ENCODE assay signal across 29 mouse cellular contexts in the genomic region with DNA sequence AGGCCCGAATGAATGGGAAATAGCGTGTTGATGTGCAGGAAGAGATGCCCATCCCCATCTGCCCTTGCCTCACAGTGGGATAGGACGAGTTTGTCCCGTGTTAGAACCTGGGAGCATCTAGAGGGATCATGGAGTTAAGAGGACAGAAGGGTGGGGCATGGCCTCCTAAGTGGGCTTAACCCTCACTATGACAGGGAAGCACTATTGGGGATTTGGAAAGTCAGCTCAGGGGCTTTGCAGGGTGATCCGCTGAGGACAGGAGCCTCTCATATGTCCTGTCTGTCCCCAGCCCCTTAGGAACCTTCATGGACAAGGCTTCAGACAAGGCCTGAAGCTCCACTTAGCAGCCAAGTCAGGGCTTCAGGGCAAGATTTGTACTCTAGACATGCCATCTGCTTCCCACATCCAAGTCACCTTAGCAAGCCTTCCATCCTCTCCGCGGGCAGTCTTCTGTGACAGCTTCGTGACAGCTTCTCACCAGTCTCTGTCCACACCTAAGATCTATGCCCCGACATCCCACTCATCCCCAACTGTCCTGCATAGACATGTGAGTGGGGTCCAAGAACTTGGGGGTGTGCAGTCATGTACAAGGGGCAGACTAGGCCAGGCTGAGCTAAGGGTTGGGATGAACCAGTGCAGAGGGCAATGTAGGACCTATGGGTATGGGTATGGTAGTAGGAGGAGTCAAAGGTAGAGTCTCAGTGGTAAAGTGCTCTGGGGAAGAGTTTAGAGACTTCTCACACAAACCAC. TPM values are rescaled to one million over a fixed set of nuclear protein-coding genes. Genes with fewer than 3 reads are reported as not detected.
DNase-seq lines count a peak whose midpoint lies in the region; ATAC-seq lines count a peak whose summit lies in the region.
"Had no signal": no experiment of that assay in that cellular context is flagged by ENCODE, and none has a peak within 500 bp of the region (broad histone marks: within the 10 kb centered on the region; RNA-seq: fewer than 3 reads in every experiment).

No protein-coding gene starts in this region.

- no peak overlapping the region for H3K27ac ChIP-seq in forebrain, embryonic 11.5 days (ENCODE audit: low read depth, low read length)
- H3K27ac ChIP-seq in forebrain, embryonic 15.5 days (replicated peaks), result no peak overlapping the region
- peak overlapping the region; percentile 35; the same call in 1 of the 2 replicates for H3K27ac ChIP-seq in intestine, embryonic 16.5 days (ENCODE audit: low read length)
- no peak overlapping the region for H3K27ac ChIP-seq in intestine, embryonic 15.5 days
- peak overlapping the region; percentile 14; the same call in 1 of the 2 replicates for H3K27ac ChIP-seq in limb, embryonic 10.5 days
- H3K27ac ChIP-seq: embryonic facial prominence, embryonic 10.5 days; embryonic facial prominence, embryonic 13.5 days; forebrain, embryonic 13.5 days; gastrocnemius, adult 2 months; heart, embryonic 15.5 days; hindbrain, embryonic 12.5 days had no signal

- 88% methylated on average over 9 of the region's 9 CpGs for WGBS in forebrain, embryonic 11.5 days
- 90% methylated on average over 9 of the region's 9 CpGs for WGBS in forebrain, embryonic 15.5 days
- 91% methylated on average over 9 of the region's 9 CpGs for WGBS in intestine, embryonic 16.5 days
- 90% methylated on average over 9 of the region's 9 CpGs for WGBS in intestine, embryonic 15.5 days
- WGBS in limb, embryonic 10.5 days, result 91% methylated on average over 9 of the region's 9 CpGs

- no peak overlapping the region for H3K4me3 ChIP-seq in forebrain, embryonic 11.5 days (ENCODE audit: low read depth, low read length)
- no peak overlapping the region for H3K4me3 ChIP-seq in forebrain, embryonic 15.5 days
- no peak overlapping the region for H3K4me3 ChIP-seq in intestine, embryonic 16.5 days (ENCODE audit: low read length)
- no peak overlapping the region for H3K4me3 ChIP-seq in intestine, embryonic 15.5 days (replicated peaks)
- H3K4me3 ChIP-seq in limb, embryonic 10.5 days, result no peak overlapping the region
- H3K4me3 ChIP-seq: embryonic facial prominence, embryonic 10.5 days; embryonic facial prominence, embryonic 13.5 days; erythroblast, embryonic 14.5 days; forebrain, embryonic 13.5 days; gastrocnemius, adult 2 months; heart, embryonic 12.5 days; heart, embryonic 15.5 days; hindbrain, embryonic 12.5 days had no signal

- H3K9ac ChIP-seq in forebrain, embryonic 11.5 days (ENCODE audit: low read length), result no peak overlapping the region
- H3K9ac ChIP-seq in forebrain, embryonic 15.5 days (replicated peaks), result no peak overlapping the region
- H3K9ac ChIP-seq in intestine, embryonic 16.5 days (ENCODE audit: low read depth, low read length), result no peak overlapping the region
- H3K9ac ChIP-seq in intestine, embryonic 15.5 days, result no peak overlapping the region
- H3K9ac ChIP-seq: embryonic facial prominence, embryonic 13.5 days; forebrain, embryonic 13.5 days; forebrain, postnatal 0 days; heart, embryonic 12.5 days; heart, embryonic 15.5 days; hindbrain, embryonic 12.5 days had no signal

- DNase-seq in forebrain, embryonic 11.5 days (ENCODE audit: low spot score), result peak; percentile 30
- DNase-seq in limb, embryonic 10.5 days (ENCODE audit: low spot score), result no peak
- DNase-seq in kidney, adult 9 months, result no peak
- DNase-seq: adrenal gland, adult 8-10 months; adrenal gland, postnatal 25 days; cerebellum, adult 11-12 months; cerebellum, adult 8-10 months; cerebellum, postnatal 36 days; embryo, embryonic 11 days; forebrain, postnatal 0 days; gastrocnemius, adult 2 months; gastrocnemius, postnatal 14 days; heart, adult 18-20 months; heart, postnatal 10 days; heart, postnatal 4 days had no signal

- no peak for ATAC-seq in forebrain, embryonic 11.5 days (replicated peaks; ENCODE audit: low FRiP score)
- ATAC-seq in forebrain, embryonic 15.5 days (replicated peaks), result no peak
- no peak for ATAC-seq in intestine, embryonic 16.5 days
- no peak for ATAC-seq in intestine, embryonic 15.5 days
- ATAC-seq: activated CD4-positive, CD25-positive, alpha-beta regulatory T cell, adult 4 months; forebrain, embryonic 13.5 days; forebrain, postnatal 0 days; hindbrain, embryonic 16.5 days had no signal

- H3K9me3 ChIP-seq in forebrain, embryonic 11.5 days (ENCODE audit: control insufficient read depth, low read length), result no peaks in the 10 kb centered on the region
- H3K9me3 ChIP-seq in forebrain, embryonic 15.5 days, result no peaks in the 10 kb centered on the region
- H3K9me3 ChIP-seq in intestine, embryonic 16.5 days (ENCODE audit: control insufficient read depth, low read length), result no peaks in the 10 kb centered on the region
- no peaks in the 10 kb centered on the region for H3K9me3 ChIP-seq in intestine, embryonic 15.5 days
- no peaks in the 10 kb centered on the region for H3K9me3 ChIP-seq in limb, embryonic 10.5 days (replicated peaks)
- H3K9me3 ChIP-seq: embryonic facial prominence, embryonic 10.5 days; embryonic facial prominence, embryonic 13.5 days; forebrain, embryonic 13.5 days; heart, embryonic 12.5 days; heart, embryonic 15.5 days; hindbrain, embryonic 12.5 days had no signal

- no peaks in the 10 kb centered on the region for H3K4me1 ChIP-seq in forebrain, embryonic 11.5 days (replicated peaks; ENCODE audit: control insufficient read depth, insufficient read depth, low read length)
- H3K4me1 ChIP-seq in forebrain, embryonic 15.5 days, result no peaks in the 10 kb centered on the region
- peaks cover 47% of the 10 kb centered on the region for H3K4me1 ChIP-seq in intestine, embryonic 16.5 days (ENCODE audit: control insufficient read depth, insufficient read depth, low read length)
- peaks cover 25% of the 10 kb centered on the region for H3K4me1 ChIP-seq in intestine, embryonic 15.5 days (replicated peaks)
- peaks cover 18% of the 10 kb centered on the region; the same call in 1 of the 2 replicates for H3K4me1 ChIP-seq in limb, embryonic 10.5 days
- H3K4me1 ChIP-seq: forebrain, embryonic 13.5 days had no signal

- no peaks in the 10 kb centered on the region for H3K36me3 ChIP-seq in forebrain, embryonic 11.5 days (ENCODE audit: control insufficient read depth, insufficient read depth, low read length)
- H3K36me3 ChIP-seq in forebrain, embryonic 15.5 days, result no peaks in the 10 kb centered on the region
- no peaks in the 10 kb centered on the region for H3K36me3 ChIP-seq in intestine, embryonic 16.5 days (ENCODE audit: control insufficient read depth, insufficient read depth, low read length)
- H3K36me3 ChIP-seq in intestine, embryonic 15.5 days, result no peaks in the 10 kb centered on the region
- no peaks in the 10 kb centered on the region for H3K36me3 ChIP-seq in limb, embryonic 10.5 days
- H3K36me3 ChIP-seq: embryonic facial prominence, embryonic 10.5 days; embryonic facial prominence, embryonic 13.5 days; heart, embryonic 12.5 days; heart, embryonic 15.5 days; hindbrain, embryonic 12.5 days had no signal

- no peak overlapping the region for H3K4me2 ChIP-seq in forebrain, embryonic 11.5 days (ENCODE audit: low read depth, low read length, severe bottlenecking)
- H3K4me2 ChIP-seq in forebrain, embryonic 15.5 days (replicated peaks), result no peak overlapping the region
- no peak overlapping the region for H3K4me2 ChIP-seq in intestine, embryonic 16.5 days (ENCODE audit: low read depth, low read length)
- no peak overlapping the region for H3K4me2 ChIP-seq in intestine, embryonic 15.5 days (replicated peaks)
- H3K4me2 ChIP-seq: embryonic facial prominence, embryonic 13.5 days; forebrain, embryonic 13.5 days; heart, embryonic 12.5 days; heart, embryonic 15.5 days; hindbrain, embryonic 12.5 days had no signal

- H3K27me3 ChIP-seq in forebrain, embryonic 11.5 days (ENCODE audit: control insufficient read depth, insufficient read depth, low read length), result no peaks in the 10 kb centered on the region
- H3K27me3 ChIP-seq in forebrain, embryonic 15.5 days, result no peaks in the 10 kb centered on the region
- no peaks in the 10 kb centered on the region for H3K27me3 ChIP-seq in intestine, embryonic 16.5 days (replicated peaks; ENCODE audit: control insufficient read depth, insufficient read depth, low read length)
- H3K27me3 ChIP-seq in intestine, embryonic 15.5 days (replicated peaks), result no peaks in the 10 kb centered on the region
- H3K27me3 ChIP-seq in limb, embryonic 10.5 days (ENCODE audit: low read depth, poor library complexity, severe bottlenecking), result no peaks in the 10 kb centered on the region
- H3K27me3 ChIP-seq: embryonic facial prominence, embryonic 13.5 days; forebrain, embryonic 13.5 days; heart, embryonic 12.5 days; heart, embryonic 15.5 days; hindbrain, embryonic 12.5 days had no signal

RNA-seq across cellular contexts. Expression of gene Nr2e3, which starts 9.3 kb away (rescaled TPM):
- not detected in 2 replicates for polyA plus RNA-seq in forebrain, embryonic 11.5 days (2014; fragmentation: Nextera tagmentation; extraction: Ambion mirVana)
- not detected in 2 replicates for polyA plus RNA-seq in forebrain, embryonic 15.5 days (2015; fragmentation: Nextera tagmentation; extraction: Ambion mirVana)
- 16.9 and 21.2 TPM in 2 replicates for polyA plus RNA-seq in intestine, embryonic 16.5 days (2015; fragmentation: Nextera tagmentation; extraction: Ambion mirVana)
- polyA plus RNA-seq in intestine, embryonic 15.5 days (2015; fragmentation: Nextera tagmentation; extraction: Ambion mirVana), result 8.0 and 9.0 TPM in 2 replicates
- 0.11 and 0.33 TPM in 2 replicates for polyA plus RNA-seq in limb, embryonic 10.5 days (2016; fragmentation: Nextera tagmentation; extraction: Ambion mirVana)
- polyA plus RNA-seq: activated CD4-positive, CD25-positive, alpha-beta regulatory T cell, adult 4 months; cortical plate, adult 2 months; erythroblast, embryonic 14.5 days; forebrain, embryonic 13.5 days; forebrain, postnatal 0 days; frontal cortex, adult 2 months; heart, embryonic 15.5 days; hindbrain, embryonic 16.5 days had no signal

Comparison
In these comparisons a context has a peak if more than half of its experiments do, and no peak if none do; other contexts are left out.
1. H3K27ac ChIP-seq: peak in intestine, embryonic 16.5 days (single experiment) and limb, embryonic 10.5 days (single experiment); none in forebrain, embryonic 11.5 days (single experiment), forebrain, embryonic 15.5 days (single experiment) and intestine, embryonic 15.5 days (single experiment).